Mouse (Mus musculus): ENCODE measurements at regions not wholly inside any gene's neighbourhood (a gene's known extent, or its start where the extent isn't known, plus 50 kb on each side); places are given as distances from the start of the nearest gene placed in this dataset.

DNA sequence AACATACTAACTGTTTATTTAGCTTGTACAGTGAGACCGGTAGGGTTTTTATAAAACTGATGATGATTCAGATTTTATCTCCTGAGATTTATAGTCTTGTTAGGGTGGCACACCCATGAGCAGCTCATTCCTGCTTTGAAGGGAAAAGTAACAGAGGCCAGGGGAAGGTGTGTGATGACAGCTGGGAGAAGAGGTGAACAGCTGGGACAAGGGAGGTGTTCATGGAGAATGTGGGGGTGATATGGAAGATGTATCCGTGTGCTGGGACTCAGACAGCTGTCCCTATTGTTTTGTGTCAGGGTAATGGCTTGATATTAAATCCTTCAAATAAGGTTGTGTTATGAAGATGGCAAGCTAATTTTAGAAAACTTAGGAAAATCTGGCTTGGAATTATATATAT, 2238.4 kb upstream of the Gm7489 start:
- no peak for DNase-seq (ENCODE audit: low spot score in 2 of 2)

DNA sequence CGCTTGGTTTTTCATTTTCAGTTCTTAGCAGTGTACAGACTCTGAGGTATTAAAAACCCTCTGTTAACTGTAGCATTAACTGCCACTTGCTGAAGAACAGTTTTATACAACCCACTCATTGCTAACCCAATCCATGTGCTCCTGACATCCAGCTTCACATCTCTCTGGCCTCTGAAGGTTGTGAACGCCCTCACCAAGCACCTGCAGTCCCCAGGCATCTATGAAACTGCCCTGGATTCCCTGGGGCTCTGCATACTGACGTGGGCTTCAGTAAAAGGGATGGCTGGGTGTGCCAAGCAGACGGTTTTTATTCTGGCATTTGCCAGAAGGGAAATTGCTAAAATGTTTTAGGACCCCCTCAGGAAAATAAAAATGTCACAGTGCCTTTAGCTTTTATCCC, 2232.2 kb upstream of the Gm7489 start:
- no peak for DNase-seq (ENCODE audit: low spot score in 2 of 2)

DNA sequence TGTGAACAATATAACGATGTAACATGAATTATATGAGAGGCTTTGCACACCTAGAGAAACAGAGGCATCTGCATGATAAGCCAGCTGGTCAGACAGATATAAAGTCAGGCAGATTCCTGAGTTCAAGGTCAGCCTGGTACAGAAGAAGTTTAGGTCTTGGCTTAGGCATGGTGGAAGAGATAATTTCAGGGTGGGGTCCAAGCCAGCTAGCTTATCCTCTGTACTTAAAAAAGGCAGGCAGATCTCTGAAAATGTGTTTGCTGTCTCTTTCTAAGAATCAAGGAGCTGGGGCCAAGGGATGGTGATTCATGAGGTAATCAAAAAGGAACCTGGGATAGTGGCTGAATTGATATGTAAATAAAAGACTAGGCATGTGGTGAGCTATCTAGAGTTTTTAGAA, 2227.1 kb upstream of the Gm7489 start:
- no peak for DNase-seq (ENCODE audit: low spot score in 2 of 2)

DNA sequence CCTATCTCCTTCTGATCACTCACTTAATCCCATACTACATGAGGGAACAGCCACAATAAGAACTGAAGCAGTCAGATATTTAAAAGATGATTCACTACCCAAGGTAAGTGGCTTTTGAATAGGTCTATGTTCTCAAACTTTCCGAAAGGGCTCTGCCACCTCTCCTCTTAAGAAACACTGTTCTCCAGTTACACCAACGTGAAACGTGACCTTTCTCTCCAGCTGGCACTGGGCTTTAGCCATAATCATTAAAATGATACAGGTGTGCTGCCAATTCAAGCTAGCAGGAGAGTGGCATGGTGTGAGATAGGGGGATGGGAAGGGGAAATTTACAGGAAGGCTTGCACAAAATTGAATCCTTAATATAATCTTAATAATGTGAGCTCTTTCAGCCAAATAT, 2216.4 kb upstream of the Gm7489 start:
- DNase-seq (ENCODE audit: low spot score in 2 of 2) = no peak

DNA sequence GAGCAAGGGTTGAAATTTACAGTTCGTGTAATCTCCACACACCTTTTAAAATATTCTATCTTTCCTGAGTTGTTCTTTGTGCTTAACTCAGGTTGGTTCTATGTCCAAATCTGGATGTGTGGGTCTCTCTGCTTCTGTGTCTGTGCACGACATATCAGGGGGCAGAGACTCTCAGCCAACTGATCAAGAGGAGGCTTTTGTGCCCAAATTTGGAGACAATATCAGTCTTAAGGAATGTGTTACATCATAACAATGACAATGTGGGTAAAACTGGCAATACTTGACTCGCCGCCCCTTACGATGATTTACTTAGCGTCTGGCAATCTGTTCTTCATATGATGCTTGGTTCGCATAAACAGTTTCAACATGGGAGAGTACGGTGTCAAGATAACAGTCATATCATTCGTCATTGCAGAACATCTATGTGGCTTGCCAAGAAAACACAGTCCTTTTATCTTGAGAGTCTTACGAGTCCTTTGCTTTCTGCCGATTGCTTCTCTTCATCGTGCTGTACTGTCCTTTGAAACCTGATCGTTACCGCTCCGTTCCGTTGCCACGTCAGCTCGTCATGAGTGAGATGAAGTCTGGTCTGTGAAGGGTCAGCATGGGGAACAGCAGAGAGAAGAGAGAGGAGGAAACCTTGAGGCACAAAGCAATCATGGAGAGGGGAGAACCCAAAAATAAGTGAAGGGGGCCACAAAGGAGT, 2212.9 kb upstream of the Gm7489 start:
- no peak for DNase-seq (ENCODE audit: low spot score in 2 of 2)

DNA sequence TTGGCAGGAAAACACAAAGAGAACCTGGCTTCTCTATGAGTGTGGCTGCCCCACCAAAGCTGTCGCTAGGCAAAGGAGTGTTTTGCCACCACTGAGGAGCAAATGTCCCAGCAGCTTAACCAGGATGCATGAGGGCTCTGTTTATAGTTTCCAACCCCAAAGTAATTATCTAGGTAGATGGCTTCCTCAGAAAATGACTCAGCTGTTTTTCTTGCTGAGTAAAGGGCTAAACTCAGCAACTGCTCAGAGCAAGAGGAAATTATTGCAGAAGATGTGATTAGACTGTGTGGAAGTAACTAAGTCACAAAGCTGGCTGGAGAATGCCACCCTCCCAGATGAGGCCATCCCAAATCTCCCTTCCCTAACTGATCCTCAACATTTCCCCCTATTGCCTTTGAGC, 2211.2 kb upstream of the Gm7489 start:
- no peak for DNase-seq (ENCODE audit: low spot score in 2 of 2)

DNA sequence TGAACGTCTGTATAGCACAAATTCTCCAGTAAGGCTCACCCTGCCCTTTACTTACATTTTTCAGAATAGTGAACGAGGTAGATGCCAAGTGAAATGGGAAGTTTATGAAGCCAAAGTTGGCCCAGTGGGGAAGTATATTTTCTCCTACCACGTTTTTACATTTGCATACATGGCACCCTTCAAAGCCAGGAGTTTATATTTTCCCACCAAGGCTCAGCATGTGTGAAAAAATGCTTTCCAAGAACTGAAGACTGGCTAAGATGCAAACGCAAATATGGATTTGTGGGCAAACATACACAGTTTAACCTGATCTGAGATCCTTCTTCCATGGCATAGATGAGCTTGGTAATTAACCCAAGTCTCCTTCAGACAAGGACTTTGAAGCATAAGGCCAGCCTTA, 2209.4 kb upstream of the Gm7489 start:
- DNase-seq (ENCODE audit: low spot score in 2 of 2) = no peak

DNA sequence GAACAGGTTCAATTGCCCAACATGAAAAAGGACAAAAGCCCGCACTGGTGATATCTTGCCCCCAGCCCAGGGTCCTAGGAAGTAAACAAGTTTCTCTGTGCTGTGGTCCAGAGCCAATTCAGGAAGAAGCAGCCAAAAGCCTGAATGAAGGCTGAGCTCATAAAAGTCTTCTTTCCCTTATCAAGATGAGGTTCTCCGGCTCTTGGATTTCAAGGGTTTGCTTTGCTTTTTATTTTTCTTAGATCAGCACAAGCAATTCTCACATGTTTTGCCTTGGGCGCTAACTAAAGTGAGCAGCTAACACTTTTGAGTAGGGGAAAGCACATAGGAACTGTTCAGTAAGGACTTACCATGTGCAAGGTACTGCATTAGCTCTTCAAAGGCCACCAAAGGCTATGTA, 2208.0 kb upstream of the Gm7489 start:
- DNase-seq (ENCODE audit: low spot score in 2 of 2) = no peak

DNA sequence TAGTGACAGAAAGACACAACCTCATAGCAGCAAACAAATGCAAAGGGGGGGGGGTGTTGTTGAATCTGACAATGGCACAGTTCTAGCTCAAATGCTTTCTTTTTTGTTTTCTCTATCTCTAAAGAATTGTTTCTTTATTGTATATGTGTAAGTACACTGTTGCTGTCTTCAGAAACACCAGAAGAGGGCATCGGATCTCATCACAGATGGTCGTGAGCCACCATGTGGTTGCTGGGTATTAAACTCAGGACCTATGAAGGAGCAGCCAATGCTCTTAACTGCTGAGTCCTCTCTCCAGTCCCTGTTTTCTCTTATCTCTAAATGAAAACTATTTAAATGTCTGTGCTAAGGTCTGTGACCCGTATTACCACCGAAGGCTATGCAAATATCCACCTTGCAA, 2207.4 kb upstream of the Gm7489 start:
- no peak for DNase-seq (ENCODE audit: low spot score in 2 of 2)

DNA sequence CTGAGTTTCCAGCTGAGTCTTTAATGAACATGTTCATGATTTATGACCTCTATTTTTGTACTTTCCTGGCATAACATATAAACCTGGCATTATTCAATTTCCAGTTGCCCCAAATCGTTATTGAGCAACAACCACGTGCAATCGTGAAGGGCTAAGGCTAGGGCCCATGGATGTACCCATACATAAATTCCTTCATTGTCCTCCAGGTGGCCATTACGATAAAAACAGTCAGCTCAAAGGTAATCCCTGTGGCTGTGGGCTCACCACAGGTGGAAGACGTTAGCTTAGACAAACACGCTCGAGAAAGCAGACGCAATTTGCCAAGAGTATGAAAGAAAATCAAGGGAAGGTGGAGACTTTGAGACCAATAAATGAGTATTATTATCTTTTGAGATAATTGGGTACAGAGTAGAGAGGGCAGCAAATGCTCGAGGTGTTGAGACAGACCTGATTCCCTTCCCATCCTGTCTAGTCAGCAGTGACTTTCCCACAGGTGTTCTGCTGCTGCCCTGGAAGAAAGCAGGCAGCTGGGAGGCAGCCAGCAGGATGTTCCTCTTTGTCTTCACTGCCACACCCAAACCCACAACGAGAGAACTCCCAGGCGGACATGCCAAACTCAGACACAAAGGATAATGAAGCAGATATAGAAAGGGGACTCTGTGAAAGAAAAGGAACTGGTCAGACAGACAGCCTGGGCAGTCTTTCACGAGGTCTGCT, 2205.4 kb upstream of the Gm7489 start:
- no peak for DNase-seq (ENCODE audit: low spot score in 2 of 2)

DNA sequence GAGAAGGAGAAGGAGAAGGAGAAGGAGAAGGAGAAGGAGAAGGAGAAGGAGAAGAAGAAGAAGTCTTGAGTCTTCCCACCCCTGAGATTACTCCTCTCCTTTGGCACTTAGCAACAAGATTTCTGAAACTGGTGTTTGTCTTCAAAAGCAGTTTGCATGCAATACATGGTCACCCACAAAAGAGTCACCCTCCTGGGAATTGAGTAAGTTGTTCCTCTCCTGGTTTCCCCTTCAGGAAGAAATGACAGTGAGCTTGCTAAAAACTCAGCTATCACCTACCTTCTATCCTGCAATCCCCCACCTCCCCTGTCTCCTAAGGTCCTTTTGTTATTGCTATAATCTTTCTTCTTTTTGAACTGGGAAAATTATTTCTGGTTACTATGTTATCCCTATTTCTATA, 2204.2 kb upstream of the Gm7489 start:
- DNase-seq (ENCODE audit: low spot score in 2 of 2) = no peak

DNA sequence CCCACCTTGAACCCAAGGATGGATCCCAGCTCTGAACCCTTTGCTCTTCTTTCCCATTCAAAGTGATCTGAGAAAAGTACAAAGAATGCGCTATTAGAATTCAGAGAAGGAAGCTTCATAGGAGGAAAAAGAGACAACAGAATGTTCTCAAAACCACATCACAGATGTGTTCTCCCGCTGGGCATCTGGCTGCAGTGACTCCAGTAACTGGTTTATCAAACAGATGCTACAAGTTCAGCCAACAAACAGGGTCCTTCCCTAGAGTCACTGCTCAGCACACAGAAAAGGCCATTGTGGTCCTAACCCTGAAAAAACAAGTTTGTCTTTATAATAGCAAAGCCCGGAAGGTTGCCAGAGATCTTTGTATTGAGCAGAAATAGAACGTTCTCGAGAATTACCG, 2203.5 kb upstream of the Gm7489 start:
- no peak for DNase-seq (ENCODE audit: low spot score in 2 of 2)

DNA sequence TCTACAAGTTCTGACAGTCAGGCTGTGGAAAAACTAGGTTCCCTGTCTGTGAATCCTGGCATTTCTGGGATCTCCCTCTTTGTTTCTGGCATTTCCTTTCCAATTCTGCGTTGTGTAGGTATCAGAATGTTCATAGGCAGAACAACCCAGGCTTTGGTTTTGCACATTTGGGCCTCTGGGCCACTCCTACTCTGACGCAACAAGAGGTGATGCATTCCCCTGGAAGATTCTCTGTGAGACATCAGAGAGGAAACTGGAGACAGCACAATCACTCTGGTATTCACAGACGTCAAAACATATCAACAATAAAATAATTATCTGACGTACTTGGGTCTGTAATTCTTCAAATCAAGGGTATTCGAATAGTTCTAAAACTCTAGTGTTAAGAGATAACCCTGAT, 2202.4 kb upstream of the Gm7489 start:
- no peak for DNase-seq (ENCODE audit: low spot score in 2 of 2)

DNA sequence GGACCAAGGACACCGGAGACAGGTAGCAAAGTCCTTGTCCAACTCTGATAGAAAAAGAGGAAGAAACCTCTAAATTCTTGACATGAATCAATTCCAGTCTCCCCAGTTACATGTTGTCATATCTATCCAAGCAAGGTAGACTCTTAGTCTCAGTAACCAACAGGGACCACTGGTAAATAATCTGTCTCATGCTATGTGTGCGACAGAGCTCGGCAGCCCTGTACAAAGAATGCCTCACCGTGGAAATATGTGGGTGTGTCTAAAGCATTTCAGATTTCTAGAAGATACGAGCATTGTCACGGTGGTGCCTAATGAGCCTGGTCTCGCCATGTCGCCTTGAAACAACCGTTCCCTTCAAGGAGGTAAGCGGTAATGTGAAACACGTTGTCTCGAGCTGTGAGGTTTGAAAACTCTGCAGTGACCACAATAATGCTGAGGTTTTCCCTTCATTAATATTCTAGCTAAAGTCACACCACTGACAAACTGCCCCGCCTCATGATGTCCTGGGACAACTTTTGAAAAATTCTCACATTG, 2197.6 kb upstream of the Gm7489 start:
- DNase-seq (ENCODE audit: low spot score in 2 of 2) = no peak

DNA sequence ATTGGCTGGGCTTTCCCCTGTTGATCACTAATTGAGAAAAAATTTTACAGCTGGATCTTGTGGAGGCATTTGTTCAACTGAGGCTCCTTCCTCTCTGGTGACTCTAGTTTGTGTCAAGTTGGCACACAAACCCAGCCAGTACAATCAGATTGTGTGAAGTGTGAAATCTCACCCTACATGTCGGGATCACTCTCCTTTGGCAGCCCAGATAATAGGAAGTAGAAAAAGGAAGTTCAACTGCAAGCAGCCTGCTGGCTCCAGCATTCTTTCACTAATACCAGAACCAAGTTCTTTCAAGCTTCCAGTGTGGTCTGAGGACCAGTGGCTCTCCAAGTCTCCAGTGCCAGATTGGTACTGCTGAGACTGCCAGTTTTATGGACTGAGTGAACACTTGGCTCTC, 2195.2 kb upstream of the Gm7489 start:
- DNase-seq (ENCODE audit: low spot score in 2 of 2) = no peak

DNA sequence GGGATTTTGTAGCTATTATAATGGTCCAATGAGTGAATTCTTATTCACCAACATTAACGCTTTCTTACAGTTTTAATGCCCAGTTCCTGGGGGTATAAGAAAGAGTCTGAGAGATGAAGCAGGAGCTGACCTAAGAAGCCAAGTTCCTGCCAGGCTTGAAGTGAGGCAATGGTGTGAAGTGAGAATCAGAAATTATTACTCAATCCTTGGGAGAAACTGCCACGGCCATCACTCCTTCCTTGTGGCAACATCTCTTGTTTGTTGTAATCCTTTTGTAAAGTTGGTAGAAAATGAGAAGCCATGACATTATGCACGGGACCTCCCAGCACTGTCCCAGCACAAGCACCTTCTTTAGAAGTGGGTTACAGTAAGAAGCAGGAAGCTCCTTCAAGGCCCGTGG, 2192.0 kb upstream of the Gm7489 start:
- DNase-seq (ENCODE audit: low spot score in 2 of 2) = no peak

DNA sequence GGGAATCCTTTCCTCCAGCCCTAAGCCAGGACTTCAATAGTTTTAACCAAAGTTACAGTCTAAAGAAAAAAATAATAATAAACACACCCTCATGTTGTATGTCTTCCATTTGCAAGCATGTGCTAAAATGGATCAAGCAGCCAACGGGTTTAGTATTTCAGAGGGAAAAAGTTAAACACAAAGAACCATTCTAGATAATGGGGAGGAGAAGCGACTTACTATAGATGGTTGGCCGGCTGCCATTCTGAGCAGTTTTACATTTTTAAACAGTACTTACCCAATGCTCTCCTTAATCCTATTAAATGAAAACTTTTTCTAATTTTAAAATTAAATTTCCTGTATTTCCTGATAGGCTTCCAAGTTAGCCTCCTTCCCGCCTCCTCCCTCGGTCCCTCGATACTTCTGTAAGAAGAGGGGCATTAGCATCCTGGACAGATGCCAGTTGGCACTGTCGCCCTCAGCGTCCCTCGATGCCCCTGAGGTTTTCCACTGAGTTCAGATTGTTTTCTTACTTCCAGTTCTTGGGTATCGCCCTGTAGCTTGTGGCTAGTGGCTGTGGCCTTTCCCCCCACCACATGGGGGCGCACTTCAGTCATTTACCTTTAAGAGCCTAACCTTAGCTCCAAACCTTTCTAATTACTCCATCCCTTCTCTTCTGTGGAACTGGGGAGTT, 2188.2 kb upstream of the Gm7489 start:
- DNase-seq (ENCODE audit: low spot score in 2 of 2) = peak; percentile 8 to 58

DNA sequence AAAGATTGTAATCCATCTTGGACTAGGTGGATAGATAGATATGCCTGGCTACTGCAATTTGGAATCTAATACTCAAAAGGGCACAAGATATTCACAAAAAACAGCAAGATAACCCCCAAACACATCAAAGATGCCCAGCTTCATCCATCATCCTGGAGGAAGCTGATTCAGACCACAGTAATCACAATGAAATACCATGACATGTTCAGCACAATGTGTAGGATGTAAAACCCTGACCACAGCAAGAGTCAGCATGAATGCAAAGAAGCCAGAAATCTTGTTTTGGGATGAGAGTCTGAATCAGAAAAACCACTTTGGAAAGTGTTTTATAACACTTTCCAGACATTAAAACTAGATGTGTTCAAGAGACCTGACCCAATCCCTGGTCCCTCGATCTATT, 2180.5 kb upstream of the Gm7489 start:
- DNase-seq (ENCODE audit: low spot score in 2 of 2) = no peak

DNA sequence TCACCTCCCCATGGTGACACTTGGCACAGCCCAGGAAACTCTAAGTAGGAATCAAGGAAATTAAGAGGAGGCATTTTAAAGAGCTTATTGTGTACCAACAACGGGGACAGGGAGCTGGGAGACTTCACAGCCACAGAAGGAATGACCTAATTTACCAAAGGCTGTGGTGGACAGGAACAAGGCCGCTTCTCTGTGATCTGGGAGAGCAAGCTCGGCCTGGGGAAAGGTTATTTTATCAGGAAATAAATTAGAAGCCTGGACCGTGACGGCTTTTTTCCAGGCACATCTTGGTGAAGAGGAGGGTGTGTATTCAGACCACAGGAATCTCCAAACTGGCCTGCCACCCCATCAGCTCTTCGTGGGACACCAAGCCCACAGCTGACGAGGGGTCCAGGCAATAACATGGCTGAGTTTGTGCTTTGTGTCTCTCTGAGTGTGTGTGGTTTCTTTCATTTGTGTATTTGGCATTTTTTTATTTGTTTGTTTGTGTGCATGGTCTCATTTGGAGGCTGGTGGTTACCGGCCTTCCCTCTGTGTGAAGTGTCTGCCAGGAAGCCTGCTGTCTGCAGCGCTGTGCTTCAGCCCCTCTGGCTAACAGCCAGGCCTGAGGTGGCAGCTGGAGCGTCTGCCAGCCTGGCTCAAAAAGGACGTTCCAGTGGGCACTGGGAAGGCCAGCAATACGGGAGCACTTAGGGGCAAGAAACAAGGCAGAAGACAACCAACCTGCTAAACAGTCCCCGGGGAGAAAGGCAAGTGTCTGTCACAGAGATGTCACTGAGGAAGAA, 2174.6 kb upstream of the Gm7489 start:
- no peak for DNase-seq (ENCODE audit: low spot score in 2 of 2)

DNA sequence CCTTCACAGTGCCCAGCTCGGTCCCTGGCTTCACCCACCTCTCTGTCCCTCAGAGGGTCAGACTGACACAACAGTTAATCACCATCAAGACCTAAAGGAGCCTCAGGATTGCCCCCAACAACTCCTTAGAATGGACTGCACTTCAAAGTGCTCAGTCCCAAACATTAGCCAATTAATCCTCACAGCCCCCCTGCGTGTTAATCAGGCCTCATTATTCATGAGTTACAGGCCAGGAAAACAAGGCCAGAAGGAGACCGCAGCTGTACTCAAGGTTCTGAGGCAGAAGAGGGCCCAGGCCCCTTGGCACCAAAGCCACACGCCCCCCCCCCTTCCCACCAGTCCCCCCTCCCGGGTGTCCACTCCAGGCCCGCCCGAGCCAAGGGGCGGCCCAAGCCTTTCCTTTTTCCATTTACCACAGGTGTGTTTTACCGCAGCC, 2163.8 kb upstream of the Gm7489 start:
- no peak for DNase-seq (ENCODE audit: low spot score in 2 of 2)

DNA sequence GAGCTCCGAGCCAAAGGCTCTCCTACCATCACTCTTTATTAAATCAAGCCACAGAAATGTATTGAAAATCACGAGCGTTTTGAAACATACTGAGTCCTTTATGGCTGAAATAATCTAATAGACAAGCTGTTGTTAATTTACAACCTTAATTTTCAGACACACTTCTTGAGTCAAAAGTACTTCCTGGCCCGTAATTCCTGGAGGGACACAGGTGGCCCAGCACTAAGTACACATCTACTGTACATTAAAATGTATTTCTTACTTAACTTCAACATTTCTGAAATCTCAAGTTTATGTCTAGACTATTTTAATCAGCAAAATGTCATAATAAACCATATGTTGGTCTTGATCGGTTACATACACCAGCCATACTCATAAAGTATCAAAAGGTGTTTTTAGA, 2163.3 kb upstream of the Gm7489 start:
- DNase-seq (ENCODE audit: low spot score in 2 of 2) = no peak

DNA sequence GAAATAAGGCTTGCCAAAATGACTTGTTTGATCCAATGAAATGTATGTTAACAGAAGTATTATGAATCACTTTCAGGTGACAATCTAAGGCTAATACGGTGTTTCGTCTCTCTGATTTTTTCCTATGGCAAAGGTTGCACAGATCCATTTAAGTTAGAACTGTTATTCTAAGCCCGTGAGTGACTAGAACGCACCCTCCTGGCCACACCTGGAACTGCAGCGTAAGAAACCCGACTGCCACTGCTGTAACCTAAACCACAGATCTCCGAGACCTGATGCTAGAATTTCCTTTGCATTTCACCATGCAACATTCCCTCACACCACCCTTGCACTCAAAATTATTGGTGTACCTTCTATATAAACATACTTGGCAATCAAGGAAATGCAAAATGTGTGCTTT, 2160.6 kb upstream of the Gm7489 start:
- no peak for DNase-seq (ENCODE audit: low spot score in 2 of 2)
